Mouse (Mus musculus) gastrocnemius, postnatal 25 days (tissue): ENCODE results near the gene Rbp1. TPM values are rescaled to one million over a fixed set of nuclear protein-coding genes. Genes with fewer than 3 reads are reported as not detected.

Experiments
- DNase-seq: peaks from one replicate; pipeline ENCODE4 v3.0.0; 2022
- total RNA-seq, 2 experiments: library from RNA; stranded (reverse); gene quantifications; 1 replicate in 1 of 2; 2 replicates in 1 of 2; pipeline ENCODE4 v1.2.3; 2021

Rbp1 gene
- total RNA-seq, 2 experiments from 2014 or later: 1.8 to 3.0 TPM

GRCm38 (mm10) chr9:98492821-98493220 lies 70.1 kb downstream of the Rbp1 start:
- DNase-seq: no peak

Other genes with a start within 250 kb of the Rbp1 start
- 10 to 100 TPM; 12.1 to 12.9 TPM for gene Nmnat3, start 135.5 kb upstream of the Rbp1 start, total RNA-seq
- not detected for gene Rbp2, start 63.2 kb downstream of the Rbp1 start, total RNA-seq
- 10 to 100 TPM; 58.4 to 61.4 TPM for gene Copb2, start 140.8 kb downstream of the Rbp1 start, total RNA-seq
- gene Mrps22, start 178.7 kb downstream of the Rbp1 start, total RNA-seq: 10 to 100 TPM; 24.8 to 26.3 TPM